Mouse (Mus musculus) heart, postnatal 0 days (tissue): ENCODE results near the gene Syt1. TPM values are rescaled to one million over a fixed set of nuclear protein-coding genes. Genes with fewer than 3 reads are reported as not detected.

Source experiments
- ATAC-seq: fragments of 200-750 bp; cut with Nextera tagmentation; 2 replicates; pipeline ENCODE4 v1.8.0; 2017; ENCODE audit warnings: low read depth, moderate number of reproducible peaks, moderate library complexity; ENCODE audit not compliant: insufficient read depth
- DNase-seq: peaks from one replicate; pipeline ENCODE4 v3.0.0-alpha.2; 2016; ENCODE audit warnings: low spot score
- H3K27ac ChIP-seq: fragments of 300-500 bp; sonication (generic); 2 replicates; pipeline ENCODE4 v1.5.1; 2014; ENCODE audit warnings: low read depth, mild to moderate bottlenecking
- H3K27me3 ChIP-seq: fragments of 300-500 bp; sonication (generic); 2 replicates; pipeline ENCODE4 v1.6.1; 2014; ENCODE audit warnings: low read length, mixed read lengths; ENCODE audit not compliant: control insufficient read depth, insufficient read depth
- H3K36me3 ChIP-seq: fragments of 300-500 bp; sonication (generic); replicated peaks from 2 replicates; pipeline ENCODE4 v1.6.1; 2014; ENCODE audit warnings: low read length, mixed read lengths; ENCODE audit not compliant: control insufficient read depth, insufficient read depth
- H3K4me1 ChIP-seq: fragments of 300-500 bp; sonication (generic); 2 replicates; pipeline ENCODE4 v1.6.1; 2014; ENCODE audit warnings: antibody characterized with exemption; ENCODE audit not compliant: control insufficient read depth, insufficient read depth
- H3K4me2 ChIP-seq: fragments of 300-500 bp; sonication (generic); 2 replicates; pipeline ENCODE4 v1.6.1; 2014; ENCODE audit warnings: low read depth, mild to moderate bottlenecking, low read length, moderate library complexity
- H3K4me3 ChIP-seq: fragments of 300-500 bp; sonication (generic); 2 replicates; pipeline ENCODE4 v1.5.1; 2014; ENCODE audit warnings: low read depth, low read length
- H3K9ac ChIP-seq: fragments of 300-500 bp; sonication (generic); replicated peaks from 2 replicates; pipeline ENCODE4 v1.6.1; 2014; ENCODE audit warnings: low read depth, low read length, mixed read lengths
- H3K9me3 ChIP-seq: fragments of 300-500 bp; sonication (generic); replicated peaks from 2 replicates; pipeline ENCODE4 v1.6.1; 2016; ENCODE audit warnings: low read length; ENCODE audit not compliant: control insufficient read depth
- CTCF ChIP-seq: IDR thresholded peaks from 2 replicates; pipeline ENCODE4 v1.5.1; 2016; ENCODE audit warnings: antibody characterized with exemption, control low read depth, low read depth
- EP300 ChIP-seq: IDR thresholded peaks from 2 replicates; pipeline ENCODE4 v1.6.1; 2016; ENCODE audit warnings: antibody characterized with exemption, low read depth
- WGBS: fragments of 180-500 bp; shearing (Covaris S2); extraction: QIAGEN DNeasy Blood & Tissue Kit; methylation state at CpG from one replicate; pipeline ENCODE4 v1.1.7; 2014; 5-methylcytosine and 5-hydroxymethylcytosine counted together
- polyA plus RNA-seq: library from polyadenylated mRNA; unstranded; fragments of >200 nt; fragmentation: Nextera tagmentation; extraction: Ambion mirVana; gene quantifications from 2 replicates; pipeline ENCODE4 v1.2.1, GENCODE M21; 2015
- total RNA-seq: library from RNA; depleted of rRNA; stranded (reverse); fragments of >200 nt; gene quantifications from 2 replicates; pipeline ENCODE4 v1.2.3, GENCODE M21; 2014; ENCODE audit warnings: low replicate concordance

Gene Syt1
- total and polyA plus RNA-seq, 2 experiments from 2014 or later, result 0.08 TPM; not detected in 1

GRCm38 (mm10) chr10:108884520-108884919, 126.3 kb downstream of the Syt1 start:
- Histone ChIP-seq H3K4me1 (0 out of 2 replicates have a peak, but pooled peaks cover 5% of the 10 kb centered on the region), H3K36me3 (no peaks in the 10 kb centered on the region), H3K9me3 (no peaks in the 10 kb centered on the region), H3K27ac (no peak overlapping the region), H3K27me3 (no peaks in the 10 kb centered on the region), H3K4me2 (0 out of 2 replicates have a peak overlapping the region, but pooled peaks have one; percentile 12), H3K9ac (no peak overlapping the region), H3K4me3 (no peak overlapping the region)
- TF ChIP-seq CTCF (no peak), EP300 (no peak)
- no peak for ATAC-seq
- no peak for DNase-seq
- 39% methylated on average over 1 of the region's 1 CpGs for WGBS

GRCm38 (mm10) chr10:108880372-108880771, 130.4 kb downstream of the Syt1 start:
- H3K27ac ChIP-seq, result no peak overlapping the region
- H3K9me3 ChIP-seq, result no peaks in the 10 kb centered on the region
- WGBS, result 95% methylated on average over 2 of the region's 2 CpGs
- no peak overlapping the region for H3K4me2 ChIP-seq
- no peak overlapping the region for H3K9ac ChIP-seq
- ATAC-seq (no peak), DNase-seq (no peak)
- no peaks in the 10 kb centered on the region for H3K27me3 ChIP-seq
- no peak for TF ChIP-seq CTCF
- TF ChIP-seq EP300, result no peak
- H3K4me1 ChIP-seq, result 0 out of 2 replicates have a peak, but pooled peaks cover 5% of the 10 kb centered on the region
- H3K36me3 ChIP-seq, result no peaks in the 10 kb centered on the region
- H3K4me3 ChIP-seq, result no peak overlapping the region

- H3K27me3 ChIP-seq, result no peaks in the 10 kb centered on the region
- H3K9me3 ChIP-seq, result no peaks in the 10 kb centered on the region
- no peaks in the 10 kb centered on the region for H3K4me1 ChIP-seq
- TF ChIP-seq EP300 (no peak), CTCF (no peak)
- H3K9ac ChIP-seq, result no peak overlapping the region
- no peak overlapping the region for H3K27ac ChIP-seq
- no peak overlapping the region for H3K4me3 ChIP-seq
- H3K4me2 ChIP-seq, result no peak overlapping the region
- DNase-seq, result no peak
- WGBS, result 78% methylated on average over 5 of the region's 5 CpGs
- ATAC-seq, result no peak
- H3K36me3 ChIP-seq, result no peaks in the 10 kb centered on the region
Measured at GRCm38 (mm10) chr10:108875730-108876129, 135.1 kb downstream of the Syt1 start.

- H3K4me3 ChIP-seq, result no peak overlapping the region
- TF ChIP-seq CTCF (no peak), EP300 (no peak)
- no peaks in the 10 kb centered on the region for H3K36me3 ChIP-seq
- no peak overlapping the region for H3K4me2 ChIP-seq
- H3K4me1 ChIP-seq, result no peaks in the 10 kb centered on the region
- no peaks in the 10 kb centered on the region for H3K27me3 ChIP-seq
- no peaks in the 10 kb centered on the region for H3K9me3 ChIP-seq
- ATAC-seq (no peak), DNase-seq (no peak)
- 67% methylated on average over 4 of the region's 4 CpGs for WGBS
- no peak overlapping the region for H3K27ac ChIP-seq
- no peak overlapping the region for H3K9ac ChIP-seq
Measured at GRCm38 (mm10) chr10:108874687-108875086, 136.1 kb downstream of the Syt1 start.

GRCm38 (mm10) chr10:108872359-108872758, 138.4 kb downstream of the Syt1 start:
- WGBS, result 83% methylated on average over 6 of the region's 6 CpGs
- TF ChIP-seq CTCF (no peak), EP300 (no peak)
- Histone ChIP-seq H3K9ac (no peak overlapping the region), H3K4me3 (no peak overlapping the region), H3K9me3 (no peaks in the 10 kb centered on the region), H3K36me3 (no peaks in the 10 kb centered on the region), H3K27me3 (no peaks in the 10 kb centered on the region), H3K4me2 (no peak overlapping the region), H3K27ac (no peak overlapping the region), H3K4me1 (peaks cover 11% of the 10 kb centered on the region)
- ATAC-seq, result no peak
- no peak for DNase-seq

GRCm38 (mm10) chr10:108870586-108870985, 140.2 kb downstream of the Syt1 start:
- no peaks in the 10 kb centered on the region for H3K27me3 ChIP-seq
- H3K9ac ChIP-seq, result no peak overlapping the region
- H3K4me2 ChIP-seq, result no peak overlapping the region
- no peak for TF ChIP-seq CTCF
- TF ChIP-seq EP300, result no peak
- H3K9me3 ChIP-seq, result no peaks in the 10 kb centered on the region
- no peaks in the 10 kb centered on the region for H3K36me3 ChIP-seq
- ATAC-seq (no peak), DNase-seq (no peak)
- 79% methylated on average over 4 of the region's 4 CpGs for WGBS
- H3K4me1 ChIP-seq, result peaks cover 14% of the 10 kb centered on the region
- H3K4me3 ChIP-seq, result no peak overlapping the region
- no peak overlapping the region for H3K27ac ChIP-seq
